In the genomic region with DNA sequence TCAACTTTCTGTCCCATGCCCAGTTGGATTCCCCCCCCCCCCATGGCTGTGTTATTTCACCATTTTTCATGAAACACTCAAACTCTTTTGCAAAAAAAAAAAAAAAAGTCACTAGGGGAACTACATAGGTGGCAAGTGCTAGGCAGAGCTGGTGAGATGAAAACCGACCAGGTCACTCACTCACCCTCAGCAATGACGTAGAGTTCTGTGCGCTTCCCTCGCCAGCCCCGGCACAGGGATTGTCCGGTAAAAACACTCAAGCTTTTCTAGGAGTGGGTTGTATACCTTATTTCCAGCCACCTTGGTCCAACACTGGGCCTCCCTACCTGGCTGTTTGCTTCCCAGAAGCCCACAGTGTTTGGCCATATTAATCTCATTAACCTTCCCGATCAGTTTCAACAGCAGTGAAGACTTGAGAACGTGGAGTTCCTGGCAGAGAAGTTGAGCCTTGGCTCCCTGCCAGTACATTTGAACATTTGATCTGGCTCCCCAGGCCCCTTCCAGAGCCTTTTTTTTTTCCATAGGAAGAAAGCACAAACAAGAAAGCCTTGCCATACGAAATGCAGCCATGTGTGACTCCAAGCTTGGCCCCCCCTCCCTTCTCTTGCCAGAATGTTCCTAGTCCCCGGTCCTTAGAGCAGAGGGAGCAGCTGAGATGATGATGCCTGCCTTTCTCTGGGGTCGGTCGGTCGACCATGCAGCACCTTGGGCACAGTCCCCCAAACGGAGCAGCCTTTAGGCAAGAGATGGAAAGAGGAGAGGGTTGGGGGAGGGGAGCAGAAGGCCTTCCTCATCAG, we compare ENCODE assay signal across 9 mouse cellular contexts.
DNase-seq lines count a peak whose midpoint lies in the region; ATAC-seq lines count a peak whose summit lies in the region.
"Had no signal": no experiment of that assay in that cellular context is flagged by ENCODE, and none has a peak within 500 bp of the region (broad histone marks: within the 10 kb centered on the region; RNA-seq: fewer than 3 reads in every experiment).

No protein-coding gene starts in this region.

- peaks cover 10% of the 10 kb centered on the region; the same call in 1 of the 2 replicates for H3K27me3 ChIP-seq in forebrain, embryonic 12.5 days
- H3K27me3 ChIP-seq in kidney, embryonic 16.5 days (ENCODE audit: insufficient read depth, low read length): 0 out of 2 replicates have a peak, but pooled peaks cover 5% of the 10 kb centered on the region
- no peaks in the 10 kb centered on the region for H3K27me3 ChIP-seq in midbrain, embryonic 15.5 days (replicated peaks)

- peaks cover 43% of the 10 kb centered on the region for H3K4me1 ChIP-seq in forebrain, embryonic 12.5 days
- peaks cover 12% of the 10 kb centered on the region for H3K4me1 ChIP-seq in kidney, embryonic 16.5 days (ENCODE audit: insufficient read depth, low read length)
- H3K4me1 ChIP-seq in midbrain, embryonic 15.5 days: peaks cover 23% of the 10 kb centered on the region

- H3K4me2 ChIP-seq in forebrain, embryonic 12.5 days: peak overlapping the region; percentile 24
- H3K4me2 ChIP-seq in kidney, embryonic 16.5 days (replicated peaks; ENCODE audit: low read depth, low read length): peak overlapping the region; percentile 19
- H3K4me2 ChIP-seq in midbrain, embryonic 15.5 days: peak overlapping the region; percentile 4; the same call in 1 of the 2 replicates

- 21% methylated on average over 14 of the region's 14 CpGs for WGBS in forebrain, embryonic 12.5 days
- WGBS in kidney, embryonic 16.5 days: 25% methylated on average over 14 of the region's 14 CpGs
- 24% methylated on average over 14 of the region's 14 CpGs for WGBS in midbrain, embryonic 15.5 days

- H3K27ac ChIP-seq in forebrain, embryonic 12.5 days: 0 out of 2 replicates have a peak overlapping the region, but pooled peaks have one; percentile 13
- peak overlapping the region; percentile 49 for H3K27ac ChIP-seq in kidney, embryonic 16.5 days (ENCODE audit: low read length)
- H3K27ac ChIP-seq in midbrain, embryonic 15.5 days: 0 out of 2 replicates have a peak overlapping the region, but pooled peaks have one; percentile 13

- H3K9me3 ChIP-seq in forebrain, embryonic 12.5 days: no peaks in the 10 kb centered on the region
- H3K9me3 ChIP-seq in kidney, embryonic 16.5 days (ENCODE audit: low read length): no peaks in the 10 kb centered on the region
- no peaks in the 10 kb centered on the region for H3K9me3 ChIP-seq in midbrain, embryonic 15.5 days

- ATAC-seq in forebrain, embryonic 12.5 days (ENCODE audit: low FRiP score): peak; percentile 50
- peak; percentile 84; the same call in 1 of the 2 replicates for ATAC-seq in kidney, embryonic 16.5 days (ENCODE audit: low FRiP score, low TSS enrichment)
- peak; percentile 48; the same call in 1 of the 2 replicates for ATAC-seq in midbrain, embryonic 15.5 days (replicated peaks)
- ATAC-seq in cerebellum, adult (ENCODE audit: insufficient number of reproducible peaks, low FRiP score, low TSS enrichment): no peak

- no peaks in the 10 kb centered on the region for H3K36me3 ChIP-seq in forebrain, embryonic 12.5 days (replicated peaks)
- H3K36me3 ChIP-seq in kidney, embryonic 16.5 days (ENCODE audit: insufficient read depth, low read length): no peaks in the 10 kb centered on the region
- no peaks in the 10 kb centered on the region for H3K36me3 ChIP-seq in midbrain, embryonic 15.5 days (replicated peaks)

- no peak overlapping the region for H3K9ac ChIP-seq in forebrain, embryonic 12.5 days
- H3K9ac ChIP-seq in kidney, embryonic 16.5 days (replicated peaks; ENCODE audit: low read length): no peak overlapping the region
- no peak overlapping the region for H3K9ac ChIP-seq in midbrain, embryonic 15.5 days

- no peak overlapping the region for H3K4me3 ChIP-seq in forebrain, embryonic 12.5 days (replicated peaks)
- H3K4me3 ChIP-seq in kidney, embryonic 16.5 days (ENCODE audit: low read length): 0 out of 2 replicates have a peak overlapping the region, but pooled peaks have one; percentile 8
- no peak overlapping the region for H3K4me3 ChIP-seq in midbrain, embryonic 15.5 days

- DNase-seq in cerebellum, postnatal 14 days: peak; percentile 44 to 48
- DNase-seq in cerebellum, adult 8-10 months: no peak
- no peak for DNase-seq in left cerebral cortex, adult 11 months (ENCODE audit: low spot score)
- no peak for DNase-seq in layer of hippocampus, adult 9-11 months
- DNase-seq: adrenal gland, postnatal 14 days had no signal

Comparison
In these comparisons a context has a peak if more than half of its experiments do, and no peak if none do; other contexts are left out.
1. DNase-seq: peak in cerebellum, postnatal 14 days (2 of 2); none in cerebellum, adult 8-10 months (single experiment), left cerebral cortex, adult 11 months (single experiment) and layer of hippocampus, adult 9-11 months (single experiment).
2. Peak in every context shown above with its lines, with median percentiles within 50 percentile points of each other: H3K27ac ChIP-seq and H3K4me2 ChIP-seq.